ENCODE assay signal across 24 mouse cellular contexts in the genomic region with DNA sequence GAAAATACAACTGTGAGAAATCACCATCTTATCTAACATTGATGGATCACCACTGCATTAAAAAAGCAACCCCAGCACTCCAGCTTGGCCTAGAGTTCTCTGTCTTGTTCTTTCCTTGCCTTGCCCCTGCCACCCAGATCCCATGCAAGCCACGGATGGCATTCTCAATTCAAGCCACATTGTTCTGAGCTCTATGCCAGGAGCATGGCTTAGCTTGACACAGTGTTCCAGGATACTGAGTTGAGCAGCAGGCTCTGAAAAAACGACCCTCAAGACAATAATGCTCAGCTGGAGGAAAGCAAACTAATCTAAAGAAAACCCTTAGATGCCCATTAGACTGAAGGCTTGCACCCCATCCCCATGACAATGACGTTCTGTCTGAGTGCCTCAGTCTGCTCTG.
"Had no signal": no experiment of that assay in that cellular context is flagged by ENCODE, and none has a peak within 500 bp of the region (broad histone marks: within the 10 kb centered on the region; RNA-seq: fewer than 3 reads in every experiment).

No protein-coding gene starts in this region.

- DNase-seq: gastrocnemius, adult 2 months; gastrocnemius, postnatal 10 days; gastrocnemius, postnatal 25 days; heart, adult 18-20 months; heart, postnatal 10 days; heart, postnatal 4 days; kidney, adult 18-20 months; kidney, adult 8-10 months; kidney, postnatal 10 days; kidney, postnatal 25 days; kidney, postnatal 4 days; liver; liver, embryonic 13.5 days had no signal

- H3K4me2 ChIP-seq: heart, embryonic 12.5 days; intestine, embryonic 15.5 days; limb, embryonic 12.5 days; liver, embryonic 11.5 days; liver, embryonic 13.5 days had no signal

- ATAC-seq: inflammation-experienced regulatory T-cells, adult 6 months; intestine, embryonic 15.5 days; intestine, postnatal 0 days had no signal

- H3K9me3 ChIP-seq: heart, embryonic 10.5 days; heart, embryonic 12.5 days; hindbrain, embryonic 10.5 days; intestine, embryonic 15.5 days; limb, embryonic 10.5 days; limb, embryonic 12.5 days had no signal

- H3K36me3 ChIP-seq: heart, embryonic 10.5 days; heart, embryonic 12.5 days; hindbrain, embryonic 10.5 days; intestine, embryonic 15.5 days; limb, embryonic 10.5 days; limb, embryonic 12.5 days; liver, embryonic 13.5 days had no signal

- H3K4me1 ChIP-seq: heart, embryonic 10.5 days; heart, embryonic 12.5 days; hindbrain, embryonic 10.5 days; intestine, embryonic 15.5 days; limb, embryonic 10.5 days; limb, embryonic 12.5 days; liver, embryonic 13.5 days had no signal

- H3K27ac ChIP-seq: gastrocnemius, adult 2 months; heart, embryonic 10.5 days; hindbrain, embryonic 10.5 days; intestine, embryonic 15.5 days; layer of hippocampus, adult 2 months; left cerebral cortex, adult 2 months; limb, embryonic 10.5 days; limb, embryonic 12.5 days; liver, embryonic 13.5 days had no signal

- H3K9ac ChIP-seq: heart, embryonic 12.5 days; intestine, embryonic 15.5 days; limb, embryonic 12.5 days; liver, embryonic 13.5 days had no signal

- H3K27me3 ChIP-seq: heart, embryonic 12.5 days; intestine, embryonic 15.5 days; limb, embryonic 12.5 days; liver, embryonic 13.5 days had no signal

- H3K4me3 ChIP-seq: gastrocnemius, adult 2 months; heart, embryonic 10.5 days; heart, embryonic 12.5 days; hindbrain, embryonic 10.5 days; intestine, embryonic 15.5 days; layer of hippocampus, adult 2 months; left cerebral cortex, adult 2 months; limb, embryonic 10.5 days; limb, embryonic 12.5 days; liver, embryonic 13.5 days had no signal
